Mouse (Mus musculus): Measurements from ENCODE around the gene Camk2g.

Gene Camk2g

GRCm38 (mm10) chr14:20809349-20809748, 15.5 kb upstream of the Camk2g start:
- in situ Hi-C loops (cut with MboI; ENCODE audit: unreplicated experiment in 2 of 2): loop anchor here in 1 of 2 experiments (10.0 kb wide), 1 partner anchor 945 kb away; the partner anchor contains the start of genes Dusp13 and Samd8

- in situ Hi-C loops (cut with MboI; ENCODE audit: unreplicated experiment in 2 of 2): loop anchor here in 1 of 2 experiments (10.0 kb wide), 1 partner anchor 949 kb away; the partner anchor contains the start of genes Dusp13 and Samd8
Measured at GRCm38 (mm10) chr14:20806116-20806840, 12.4 kb upstream of the Camk2g start.

DNA sequence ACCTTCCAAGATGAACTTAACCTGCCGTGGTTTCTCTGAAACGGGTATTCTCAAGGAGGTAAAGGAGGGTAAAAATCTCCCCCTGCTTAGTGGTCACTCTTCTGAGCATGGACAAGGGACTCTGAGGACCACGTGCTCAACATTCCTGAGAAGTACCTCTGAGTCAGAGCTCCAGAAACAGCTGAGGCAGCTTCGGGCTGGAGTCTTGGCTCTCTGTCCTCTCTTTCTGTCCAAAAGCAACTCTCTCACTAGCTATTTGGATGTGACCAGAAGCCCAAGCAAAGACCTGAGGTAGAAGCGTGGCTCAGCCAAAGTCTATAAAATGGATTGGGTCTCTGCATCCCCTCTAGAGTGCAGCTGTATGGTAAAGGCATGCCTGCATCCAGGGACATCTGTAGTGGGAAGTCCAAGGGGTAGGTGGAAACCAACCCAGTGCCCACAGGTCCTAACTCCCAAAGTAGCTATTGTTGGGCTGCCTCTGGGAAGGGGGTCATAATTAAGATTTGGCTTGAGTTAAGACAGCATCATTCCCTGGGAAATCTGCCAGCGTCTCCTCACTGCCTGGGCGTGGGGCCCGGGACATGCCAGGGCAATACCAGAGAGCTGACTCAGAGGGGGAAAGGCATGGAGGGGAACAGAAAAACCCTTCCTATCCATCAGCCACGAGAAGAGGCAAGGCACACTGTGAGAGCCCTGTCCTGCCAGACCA, 11.2 kb upstream of the Camk2g start:
- in situ Hi-C loops (cut with MboI; ENCODE audit: unreplicated experiment in 2 of 2): loop anchor here (5.0 to 10.0 kb wide), 6 partner anchors 38 to 950 kb away; partner anchors contain the start of genes Dusp13 (in 1 of the 2) and Samd8 (in 1 of the 2)

GRCm38 (mm10) chr14:20804481-20804880, 10.6 kb upstream of the Camk2g start:
- in situ Hi-C loops (cut with MboI; ENCODE audit: unreplicated experiment in 2 of 2): loop anchor here (5.0 to 10.0 kb wide), 6 partner anchors 37 to 950 kb away; partner anchors contain the start of genes Dusp13 (in 1 of the 2) and Samd8 (in 1 of the 2)

DNA sequence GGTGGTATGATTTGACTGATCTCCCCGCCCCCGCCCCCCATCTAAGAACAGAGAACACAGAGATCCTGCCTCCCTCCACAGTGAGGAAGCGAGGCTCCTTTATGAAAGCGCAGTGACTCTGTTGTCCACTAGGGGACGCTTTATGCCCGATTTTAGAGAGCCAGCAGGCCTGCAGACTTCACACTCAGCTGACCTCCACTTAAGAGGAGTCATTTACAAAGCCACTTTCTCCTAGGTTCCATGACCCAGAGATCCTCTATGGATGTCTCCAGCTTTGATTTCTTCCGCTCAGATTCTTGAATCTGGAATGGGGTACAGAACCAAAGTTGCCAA, 9.7 kb upstream of the Camk2g start:
- in situ Hi-C loops (cut with MboI; ENCODE audit: unreplicated experiment in 2 of 2): loop anchor here (5.0 to 10.0 kb wide), 6 partner anchors 36 to 951 kb away; partner anchors contain the start of genes Dusp13 (in 1 of the 2) and Samd8 (in 1 of the 2)

DNA sequence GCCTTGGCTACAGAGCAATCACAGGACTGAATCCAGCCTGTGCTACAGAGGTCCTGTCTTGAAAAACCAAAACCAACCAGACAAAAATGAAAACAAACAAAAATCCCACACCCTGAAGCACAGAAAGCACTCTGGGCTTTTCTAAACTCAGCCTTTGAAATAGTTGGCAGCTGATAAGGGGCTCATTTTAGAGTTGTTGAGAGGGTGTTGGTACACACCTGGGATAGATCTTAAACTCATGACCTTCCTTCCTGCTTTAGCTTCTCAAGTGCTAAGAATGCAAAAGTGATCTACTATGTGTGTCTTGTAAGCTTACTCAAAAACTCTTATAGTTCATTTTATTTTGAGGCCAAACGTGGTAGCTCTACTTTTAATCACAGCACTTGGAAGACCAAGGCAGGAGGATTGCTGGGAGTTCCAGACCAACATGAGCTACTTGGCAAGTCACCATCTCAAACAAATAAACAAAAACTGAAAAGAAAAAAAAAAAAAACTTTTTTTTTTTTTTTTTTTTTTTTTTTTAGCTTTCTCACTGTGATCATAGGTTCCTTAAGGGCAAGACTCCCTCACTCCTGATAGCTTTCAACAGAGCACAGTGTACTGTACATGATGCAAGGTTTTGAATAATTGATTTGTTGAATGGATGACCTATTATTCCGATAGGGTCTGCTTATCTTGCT, 9.2 kb upstream of the Camk2g start:
- in situ Hi-C loops (cut with MboI; ENCODE audit: unreplicated experiment in 2 of 2): loop anchor here (5.0 to 10.0 kb wide), 6 partner anchors 36 to 952 kb away; partner anchors contain the start of genes Dusp13 (in 1 of the 2) and Samd8 (in 1 of the 2)

GRCm38 (mm10) chr14:20798761-20799160, 4.9 kb upstream of the Camk2g start:
- in situ Hi-C loops (cut with MboI; ENCODE audit: unreplicated experiment in 2 of 2): loop anchor here in 1 of 2 experiments (5.0 kb wide), 3 partner anchors 36 to 221 kb away; no protein-coding TSS in a partner anchor

- in situ Hi-C loops (cut with MboI; ENCODE audit: unreplicated experiment in 2 of 2): loop anchor here in 1 of 2 experiments (5.0 kb wide), 3 partner anchors 36 to 221 kb away; no protein-coding TSS in a partner anchor
Measured at GRCm38 (mm10) chr14:20798300-20798699, 4.4 kb upstream of the Camk2g start.

GRCm38 (mm10) chr14:20796643-20797042, 2.8 kb upstream of the Camk2g start:
- in situ Hi-C loops (cut with MboI; ENCODE audit: unreplicated experiment in 2 of 2): loop anchor here in 1 of 2 experiments (5.0 kb wide), 3 partner anchors 34 to 219 kb away; no protein-coding TSS in a partner anchor

- in situ Hi-C loops (cut with MboI; ENCODE audit: unreplicated experiment in 2 of 2): loop anchor here in 1 of 2 experiments (5.0 kb wide), 3 partner anchors 34 to 219 kb away; no protein-coding TSS in a partner anchor
Measured at GRCm38 (mm10) chr14:20796170-20796569, 2.3 kb upstream of the Camk2g start.

DNA sequence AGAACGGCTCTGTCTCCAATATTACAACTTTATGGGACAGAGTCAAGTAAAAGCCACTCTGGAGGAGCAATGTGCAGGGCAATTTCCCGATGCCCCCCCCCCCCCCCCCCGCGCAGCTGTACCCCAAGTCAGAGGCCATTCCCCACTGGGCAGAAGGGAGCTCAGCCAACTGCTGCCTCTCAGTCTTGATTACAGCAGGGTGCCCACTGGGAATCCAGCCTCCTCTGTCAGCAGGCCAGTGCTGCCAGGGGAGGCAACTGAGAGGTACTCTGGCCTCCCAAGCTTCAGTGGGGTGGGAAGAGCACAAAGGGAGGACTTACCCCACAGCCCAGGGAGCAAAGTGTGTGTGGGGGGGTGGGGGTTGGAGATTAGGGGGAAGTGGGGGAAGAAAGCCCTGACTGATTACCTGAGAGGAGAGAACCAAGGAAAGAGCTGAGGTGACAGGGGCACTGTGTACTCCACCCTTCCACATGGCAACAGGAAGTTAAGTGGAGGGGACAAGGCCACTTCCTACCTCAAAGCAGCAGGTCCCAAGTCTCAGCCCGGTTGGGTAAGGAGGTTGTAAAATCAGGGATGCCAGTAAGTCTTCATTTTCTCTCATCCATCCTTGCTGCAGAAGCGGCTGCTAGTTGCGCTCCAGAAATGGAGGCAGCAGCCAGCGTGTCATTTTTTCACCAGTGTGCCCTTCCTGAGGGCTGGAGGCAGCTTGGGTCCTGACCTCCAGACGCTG, 1.7 kb upstream of the Camk2g start:
- in situ Hi-C loops (cut with MboI; ENCODE audit: unreplicated experiment in 2 of 2): loop anchor here in 1 of 2 experiments (5.0 kb wide), 3 partner anchors 33 to 218 kb away; no protein-coding TSS in a partner anchor

DNA sequence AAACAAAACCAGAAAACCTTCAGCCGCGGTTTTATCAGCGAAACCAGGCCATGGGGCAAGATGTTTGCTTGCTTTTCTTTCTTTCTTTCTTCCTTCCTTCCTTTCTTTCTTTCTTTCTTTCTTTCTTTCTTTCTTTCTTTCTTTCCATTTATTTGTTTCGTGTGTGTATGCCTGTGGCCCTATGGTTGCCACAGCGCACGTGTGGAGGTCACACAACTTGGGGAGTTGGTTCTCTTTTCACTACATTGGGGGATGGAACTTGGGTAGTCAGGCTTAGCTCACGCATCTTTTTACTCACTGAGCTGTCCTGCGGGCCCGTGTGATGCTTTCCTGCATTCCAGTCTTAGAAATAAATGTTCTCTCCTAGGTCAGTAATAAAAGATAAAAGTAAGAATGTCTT, 701 bp upstream of the Camk2g start:
- in situ Hi-C loops (cut with MboI; ENCODE audit: unreplicated experiment in 2 of 2): no loop called here

GRCm38 (mm10) chr14:20792922-20793757, 748 bp downstream of the Camk2g start:
- in situ Hi-C loops (cut with MboI; ENCODE audit: unreplicated experiment in 2 of 2): no loop called here

DNA sequence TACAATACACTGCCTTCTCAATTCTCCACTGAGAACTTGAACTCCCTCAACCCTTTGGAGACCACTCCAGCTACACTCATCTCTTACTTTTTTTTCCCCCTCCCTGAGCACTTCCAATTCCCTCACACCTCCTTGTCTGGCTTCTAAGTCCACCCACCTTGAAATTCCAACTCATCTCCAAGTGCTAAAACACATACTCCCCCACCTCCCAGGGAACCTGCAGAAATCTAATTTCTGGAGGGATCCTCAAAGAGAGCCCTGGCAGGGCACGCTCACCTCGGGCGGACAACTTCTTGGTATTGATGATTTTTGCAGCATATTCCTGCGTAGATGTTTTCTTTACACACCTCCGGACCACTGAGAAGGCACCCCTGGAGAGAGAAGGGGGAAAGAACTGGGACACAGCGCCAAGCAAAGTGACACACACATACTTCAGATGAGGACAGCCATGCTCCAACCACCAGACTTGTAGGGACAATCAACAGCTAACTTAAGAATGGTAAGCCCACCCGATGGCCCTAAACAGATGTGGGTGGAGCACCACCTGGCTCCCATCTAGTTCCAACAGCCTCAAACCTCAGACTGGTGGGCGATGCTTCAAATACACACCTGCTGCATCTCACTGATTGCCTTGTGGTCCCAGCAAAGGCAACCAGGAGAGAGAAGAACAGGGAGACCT, 1.5 kb downstream of the Camk2g start:
- in situ Hi-C loops (cut with MboI; ENCODE audit: unreplicated experiment in 2 of 2): no loop called here

- in situ Hi-C loops (cut with MboI; ENCODE audit: unreplicated experiment in 2 of 2): no loop called here
Measured at GRCm38 (mm10) chr14:20791511-20792242, 2.2 kb downstream of the Camk2g start.

DNA sequence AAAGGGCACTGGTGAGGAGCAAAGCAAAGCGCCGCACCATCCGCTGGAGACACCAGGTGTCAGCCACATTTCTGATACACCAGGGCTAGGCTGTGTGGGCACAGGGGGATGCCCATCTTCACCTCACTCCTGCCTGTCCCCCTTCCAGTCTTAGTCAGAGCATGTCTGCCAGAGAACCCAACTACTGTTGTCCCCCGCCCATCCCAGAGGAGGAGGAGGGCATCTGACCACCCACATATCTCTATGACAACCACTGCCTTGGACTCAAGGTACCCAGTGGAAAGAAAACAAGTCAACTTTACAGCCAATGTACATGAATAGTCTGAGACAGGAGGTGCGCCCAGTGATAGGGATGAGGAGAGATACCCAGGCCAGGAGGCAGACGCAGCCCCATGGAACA, 2.9 kb downstream of the Camk2g start:
- in situ Hi-C loops (cut with MboI; ENCODE audit: unreplicated experiment in 2 of 2): no loop called here

- in situ Hi-C loops (cut with MboI; ENCODE audit: unreplicated experiment in 2 of 2): no loop called here
Measured at GRCm38 (mm10) chr14:20790445-20790844, 3.4 kb downstream of the Camk2g start.

DNA sequence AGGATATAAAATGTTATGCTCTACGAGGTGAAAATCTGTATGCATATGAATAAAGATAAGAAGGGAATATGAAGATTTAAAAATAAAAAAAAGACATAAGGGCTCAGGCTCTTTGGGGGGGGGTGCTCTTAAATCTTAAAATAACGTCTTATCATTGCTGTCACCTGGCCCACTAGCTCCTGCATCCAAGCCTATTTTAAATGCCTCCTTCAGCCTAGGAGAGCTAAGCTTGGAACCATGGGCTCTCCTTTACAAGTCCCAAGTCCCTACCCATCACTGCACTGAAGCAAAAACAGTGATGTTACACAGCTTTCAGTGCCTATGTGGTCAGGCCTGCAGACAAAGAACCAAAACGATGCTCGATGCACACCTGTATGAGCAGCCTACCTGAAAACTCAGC, 4.3 kb downstream of the Camk2g start:
- in situ Hi-C loops (cut with MboI; ENCODE audit: unreplicated experiment in 2 of 2): no loop called here
